Mouse (Mus musculus): ENCODE data around the gene Wwp2. TPM values are rescaled to one million over a fixed set of nuclear protein-coding genes. Genes with fewer than 3 reads are reported as not detected.

Gene Wwp2
- polyA plus RNA-seq (2016; fragmentation: Nextera tagmentation; extraction: Ambion mirVana), result 37.6 and 40.7 TPM in 2 replicates

DNA sequence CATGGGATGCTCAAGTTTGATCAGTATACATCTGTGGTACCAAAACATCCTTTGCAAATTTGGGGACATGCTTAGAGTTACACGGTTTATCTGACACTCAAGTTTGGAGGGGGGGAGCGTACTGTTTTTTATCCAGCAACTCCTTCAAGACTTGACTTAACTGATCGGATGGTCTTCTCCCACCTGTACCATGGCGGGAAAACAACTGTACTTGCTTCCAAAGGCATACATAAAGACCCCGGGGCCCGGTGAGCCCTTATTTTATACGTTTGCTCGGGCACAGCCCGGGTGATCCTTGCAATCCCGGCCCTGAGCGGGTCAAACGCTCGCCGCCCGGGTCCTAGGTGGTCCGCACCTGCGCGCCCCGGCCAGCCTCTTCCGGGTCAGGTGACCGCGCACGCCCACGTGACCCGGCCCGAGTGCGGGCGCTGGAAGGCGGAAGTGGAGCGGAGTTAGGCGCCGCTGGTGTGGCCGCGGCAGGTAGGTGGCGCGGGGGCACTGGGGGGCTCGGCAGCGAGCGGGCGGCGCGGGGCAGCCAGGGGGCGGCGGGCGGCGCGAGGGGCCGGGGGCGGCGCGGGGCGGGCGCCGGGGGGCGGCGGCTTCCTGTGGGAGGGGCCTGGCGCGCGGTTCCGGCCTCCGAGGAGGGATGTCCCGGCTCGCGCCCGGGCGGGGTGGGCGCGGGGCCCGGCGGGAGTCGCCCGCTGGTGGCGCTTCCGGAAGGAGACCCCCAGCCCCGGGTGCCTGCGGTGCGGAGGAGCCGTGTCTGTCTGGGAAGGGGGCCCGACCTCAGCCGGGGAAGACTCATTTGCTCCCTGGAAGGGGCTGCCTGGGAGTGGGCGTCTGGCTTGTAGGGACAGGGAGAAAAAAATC lies at the start of gene Wwp2:
Wwp2 (plus strand) TSS at position 404 of the 870 bp plus-strand sequence.
- H3K27ac ChIP-seq (ENCODE audit: poor library complexity, severe bottlenecking), result peak within 1 kb of the TSS; percentile 87
- no peaks in the 10 kb centered on the region for H3K27me3 ChIP-seq (replicated peaks)
- H3K4me1 ChIP-seq (replicated peaks), result peaks cover 11% of the 10 kb centered on the region
- H3K9ac ChIP-seq, result peak within 1 kb of the TSS; percentile 92
- H3K4me2 ChIP-seq, result peak within 1 kb of the TSS; percentile 78
- WGBS, result under 1% methylated on average over 60 of the region's 81 CpGs
- H3K4me3 ChIP-seq, result peak within 1 kb of the TSS; percentile 89
- H3K36me3 ChIP-seq, result no peaks in the 10 kb centered on the region
- H3K9me3 ChIP-seq (replicated peaks), result no peaks in the 10 kb centered on the region
- ATAC-seq (ENCODE audit: insufficient number of reproducible peaks, low FRiP score), result peak; percentile 91

- no peak for ATAC-seq (ENCODE audit: insufficient number of reproducible peaks, low FRiP score)
- 33% methylated on average over 3 of the region's 3 CpGs for WGBS
- no peak overlapping the region for H3K27ac ChIP-seq (ENCODE audit: poor library complexity, severe bottlenecking)
- 0 out of 2 replicates have a peak, but pooled peaks cover 3% of the 10 kb centered on the region for H3K27me3 ChIP-seq (replicated peaks)
- H3K4me2 ChIP-seq, result no peak overlapping the region
- H3K36me3 ChIP-seq, result no peaks in the 10 kb centered on the region
- peaks cover 10% of the 10 kb centered on the region for H3K4me1 ChIP-seq (replicated peaks)
- H3K9ac ChIP-seq, result no peak overlapping the region
- no peak overlapping the region for H3K4me3 ChIP-seq
- H3K9me3 ChIP-seq (replicated peaks), result no peaks in the 10 kb centered on the region; the same call in 1 of the 2 replicates
These were observed 49.5 kb upstream of the Wwp2 start for GRCm38 (mm10) chr8:107386642-107387041.

DNA sequence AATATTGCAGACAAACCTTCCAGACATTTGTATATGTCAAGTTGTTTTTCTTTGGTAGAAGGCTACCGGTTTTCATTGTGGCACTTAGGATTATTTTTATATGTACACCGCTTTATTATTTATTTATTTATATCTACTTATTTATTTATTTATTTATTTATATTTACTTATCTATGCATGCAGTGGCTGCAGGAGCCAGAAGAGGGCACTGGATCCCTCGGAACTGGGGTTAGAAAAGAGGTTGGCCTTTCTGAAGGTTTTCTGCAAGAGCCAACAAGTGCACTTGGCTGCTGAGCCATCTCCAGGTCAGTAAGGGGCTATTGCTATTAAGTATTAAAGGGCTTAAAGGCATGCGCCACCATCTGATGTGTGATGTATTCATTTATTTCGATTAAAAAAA lies 48.3 kb upstream of the Wwp2 start:
- Histone ChIP-seq H3K9me3 (replicated peaks) (no peaks in the 10 kb centered on the region), H3K9ac (no peak overlapping the region), H3K36me3 (no peaks in the 10 kb centered on the region), H3K4me1 (replicated peaks) (peaks cover 10% of the 10 kb centered on the region), H3K4me3 (no peak overlapping the region), H3K27me3 (replicated peaks) (0 out of 2 replicates have a peak, but pooled peaks cover 3% of the 10 kb centered on the region), H3K27ac (ENCODE audit: poor library complexity, severe bottlenecking) (no peak overlapping the region), H3K4me2 (no peak overlapping the region)
- no peak for ATAC-seq (ENCODE audit: insufficient number of reproducible peaks, low FRiP score)
- WGBS, result 65% methylated on average over 5 of the region's 5 CpGs

GRCm38 (mm10) chr8:107389557-107389956 lies 46.6 kb upstream of the Wwp2 start:
- Histone ChIP-seq H3K4me3 (no peak overlapping the region), H3K4me1 (replicated peaks) (peaks cover 10% of the 10 kb centered on the region), H3K4me2 (no peak overlapping the region), H3K27me3 (replicated peaks) (0 out of 2 replicates have a peak, but pooled peaks cover 3% of the 10 kb centered on the region), H3K9me3 (replicated peaks) (no peaks in the 10 kb centered on the region), H3K36me3 (no peaks in the 10 kb centered on the region), H3K9ac (no peak overlapping the region), H3K27ac (ENCODE audit: poor library complexity, severe bottlenecking) (no peak overlapping the region)
- 67% methylated on average over 8 of the region's 8 CpGs for WGBS
- no peak for ATAC-seq (ENCODE audit: insufficient number of reproducible peaks, low FRiP score)

DNA sequence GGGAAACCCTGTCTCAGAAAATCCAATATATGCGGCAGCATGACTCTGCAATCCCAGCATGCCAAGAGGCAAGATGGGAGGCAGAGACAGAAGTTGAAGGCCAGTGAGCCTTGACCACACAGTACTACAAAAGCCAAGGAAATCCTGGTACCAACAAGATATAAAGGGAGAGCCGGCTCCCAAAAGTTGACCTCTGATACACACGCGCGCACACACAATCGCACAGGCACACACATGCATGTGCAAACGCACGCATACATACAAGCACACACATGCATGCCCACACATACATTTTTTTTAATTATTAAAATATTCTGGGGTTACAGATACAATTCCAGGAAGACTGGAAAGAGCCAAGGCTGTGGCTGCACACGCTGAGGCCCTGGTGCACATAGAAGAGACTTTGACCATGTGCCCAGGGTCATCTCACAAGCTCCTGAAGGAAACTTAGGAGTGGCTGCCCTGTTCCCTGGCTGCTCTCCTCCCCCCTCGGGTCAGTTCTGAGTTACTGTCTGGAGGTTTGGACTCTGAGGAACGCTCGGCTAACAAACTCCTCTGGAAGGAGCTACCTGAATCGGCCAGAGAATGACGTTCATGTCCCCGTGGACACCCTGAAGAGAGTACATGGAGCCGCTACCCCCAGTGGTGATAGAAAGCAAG lies 45.6 kb upstream of the Wwp2 start:
- WGBS, result 91% methylated on average over 16 of the region's 16 CpGs
- ATAC-seq (ENCODE audit: insufficient number of reproducible peaks, low FRiP score), result no peak
- Histone ChIP-seq H3K9ac (no peak overlapping the region), H3K4me2 (no peak overlapping the region), H3K4me1 (replicated peaks) (peaks cover 5% of the 10 kb centered on the region), H3K36me3 (no peaks in the 10 kb centered on the region), H3K27ac (ENCODE audit: poor library complexity, severe bottlenecking) (no peak overlapping the region), H3K9me3 (replicated peaks) (no peaks in the 10 kb centered on the region), H3K4me3 (no peak overlapping the region), H3K27me3 (replicated peaks) (0 out of 2 replicates have a peak, but pooled peaks cover 3% of the 10 kb centered on the region)

GRCm38 (mm10) chr8:107391136-107391516 lies 45.0 kb upstream of the Wwp2 start:
- H3K27me3 ChIP-seq (replicated peaks), result 0 out of 2 replicates have a peak, but pooled peaks cover 3% of the 10 kb centered on the region
- H3K27ac ChIP-seq (ENCODE audit: poor library complexity, severe bottlenecking), result no peak overlapping the region
- H3K4me2 ChIP-seq, result no peak overlapping the region
- H3K36me3 ChIP-seq, result no peaks in the 10 kb centered on the region
- H3K9me3 ChIP-seq (replicated peaks), result no peaks in the 10 kb centered on the region
- no peak overlapping the region for H3K9ac ChIP-seq
- 61% methylated on average over 4 of the region's 4 CpGs for WGBS
- peaks cover 2% of the 10 kb centered on the region for H3K4me1 ChIP-seq (replicated peaks)
- ATAC-seq (ENCODE audit: insufficient number of reproducible peaks, low FRiP score), result peak; percentile 69; the same call in 1 of the 2 replicates
- H3K4me3 ChIP-seq, result no peak overlapping the region

- Histone ChIP-seq H3K4me2 (no peak overlapping the region), H3K27me3 (replicated peaks) (0 out of 2 replicates have a peak, but pooled peaks cover 3% of the 10 kb centered on the region), H3K36me3 (no peaks in the 10 kb centered on the region), H3K9me3 (replicated peaks) (no peaks in the 10 kb centered on the region), H3K27ac (ENCODE audit: poor library complexity, severe bottlenecking) (no peak overlapping the region), H3K4me1 (replicated peaks) (no peaks in the 10 kb centered on the region), H3K4me3 (no peak overlapping the region), H3K9ac (no peak overlapping the region)
- no peak for ATAC-seq (ENCODE audit: insufficient number of reproducible peaks, low FRiP score)
These were observed 40.8 kb upstream of the Wwp2 start for GRCm38 (mm10) chr8:107395397-107395796.

- no peak overlapping the region for H3K4me3 ChIP-seq
- H3K4me2 ChIP-seq, result no peak overlapping the region
- H3K36me3 ChIP-seq, result no peaks in the 10 kb centered on the region
- no peaks in the 10 kb centered on the region for H3K4me1 ChIP-seq (replicated peaks)
- no peak for ATAC-seq (ENCODE audit: insufficient number of reproducible peaks, low FRiP score)
- no peak overlapping the region for H3K27ac ChIP-seq (ENCODE audit: poor library complexity, severe bottlenecking)
- H3K9me3 ChIP-seq (replicated peaks), result no peaks in the 10 kb centered on the region
- no peak overlapping the region for H3K9ac ChIP-seq
- no peaks in the 10 kb centered on the region for H3K27me3 ChIP-seq (replicated peaks)
- 87% methylated on average over 10 of the region's 10 CpGs for WGBS
These were observed 40.0 kb upstream of the Wwp2 start for GRCm38 (mm10) chr8:107396106-107396670.

DNA sequence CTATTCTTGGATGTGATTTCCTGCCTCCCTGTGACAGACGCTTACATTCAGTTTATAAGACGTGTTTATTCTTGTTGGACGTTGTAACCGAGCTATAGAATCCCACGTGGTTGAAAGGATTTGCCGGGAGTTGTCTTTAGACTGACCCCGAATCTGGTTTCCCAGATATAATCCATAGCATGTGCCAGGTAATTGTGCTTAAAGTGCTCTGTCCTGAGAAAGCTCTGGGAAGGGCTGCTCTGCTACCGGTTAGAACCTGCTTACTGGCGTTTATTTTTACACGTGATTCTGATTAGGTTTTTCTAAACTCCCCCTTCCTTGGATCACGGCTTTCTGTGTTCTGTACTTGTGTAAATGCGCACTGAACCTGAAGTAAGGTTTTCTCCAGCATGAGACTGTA lies 38.5 kb upstream of the Wwp2 start:
- no peaks in the 10 kb centered on the region for H3K36me3 ChIP-seq
- no peak overlapping the region for H3K27ac ChIP-seq (ENCODE audit: poor library complexity, severe bottlenecking)
- no peak overlapping the region for H3K4me3 ChIP-seq
- no peak for ATAC-seq (ENCODE audit: insufficient number of reproducible peaks, low FRiP score)
- H3K9ac ChIP-seq, result no peak overlapping the region
- no peaks in the 10 kb centered on the region for H3K9me3 ChIP-seq (replicated peaks)
- WGBS, result 58% methylated on average over 12 of the region's 12 CpGs
- H3K4me1 ChIP-seq (replicated peaks), result peaks cover 5% of the 10 kb centered on the region; the same call in 1 of the 2 replicates
- no peak overlapping the region for H3K4me2 ChIP-seq
- no peaks in the 10 kb centered on the region for H3K27me3 ChIP-seq (replicated peaks)

GRCm38 (mm10) chr8:107399495-107399894 lies 36.7 kb upstream of the Wwp2 start:
- H3K9me3 ChIP-seq (replicated peaks), result no peaks in the 10 kb centered on the region
- H3K27ac ChIP-seq (ENCODE audit: poor library complexity, severe bottlenecking), result no peak overlapping the region
- no peaks in the 10 kb centered on the region for H3K27me3 ChIP-seq (replicated peaks)
- no peak overlapping the region for H3K9ac ChIP-seq
- 46% methylated on average over 9 of the region's 9 CpGs for WGBS
- H3K36me3 ChIP-seq, result no peaks in the 10 kb centered on the region
- H3K4me1 ChIP-seq (replicated peaks), result peaks cover 5% of the 10 kb centered on the region; the same call in 1 of the 2 replicates
- H3K4me3 ChIP-seq, result no peak overlapping the region
- no peak overlapping the region for H3K4me2 ChIP-seq
- ATAC-seq (ENCODE audit: insufficient number of reproducible peaks, low FRiP score), result no peak

- Histone ChIP-seq H3K27ac (ENCODE audit: poor library complexity, severe bottlenecking) (no peak overlapping the region), H3K9me3 (replicated peaks) (no peaks in the 10 kb centered on the region), H3K9ac (no peak overlapping the region), H3K4me1 (replicated peaks) (peaks cover 5% of the 10 kb centered on the region; the same call in 1 of the 2 replicates), H3K27me3 (replicated peaks) (no peaks in the 10 kb centered on the region), H3K4me3 (no peak overlapping the region), H3K4me2 (no peak overlapping the region), H3K36me3 (no peaks in the 10 kb centered on the region)
- no peak for ATAC-seq (ENCODE audit: insufficient number of reproducible peaks, low FRiP score)
- WGBS, result 77% methylated on average over 5 of the region's 5 CpGs
These were observed 34.3 kb upstream of the Wwp2 start for GRCm38 (mm10) chr8:107401866-107402265.
